Mouse (Mus musculus) stomach, postnatal 0 days (tissue): ENCODE measurements around the gene Btbd9. TPM values are rescaled to one million over a fixed set of nuclear protein-coding genes. Genes with fewer than 3 reads are reported as not detected.

Source experiments
- ATAC-seq: fragments of 200-750 bp; cut with Nextera tagmentation; 2 replicates; pipeline ENCODE4 v1.8.0; 2017; ENCODE audit not compliant: low FRiP score, low TSS enrichment
- DNase-seq: peaks from one replicate; pipeline ENCODE4 v3.0.0-alpha.2; 2016; ENCODE audit warnings: low spot score
- H3K27ac ChIP-seq: fragments of 300-500 bp; sonication (generic); replicated peaks from 2 replicates; pipeline ENCODE4 v1.5.1; 2014; ENCODE audit warnings: mild to moderate bottlenecking, control low read depth
- H3K27me3 ChIP-seq: fragments of 300-500 bp; sonication (generic); 2 replicates; pipeline ENCODE4 v1.6.1; 2014; ENCODE audit warnings: low read length; ENCODE audit not compliant: control insufficient read depth, insufficient read depth
- H3K36me3 ChIP-seq: fragments of 300-500 bp; sonication (generic); 2 replicates; pipeline ENCODE4 v1.6.1; 2014; ENCODE audit warnings: low read length, mixed read lengths; ENCODE audit not compliant: control insufficient read depth, insufficient read depth
- H3K4me1 ChIP-seq: fragments of 300-500 bp; sonication (generic); replicated peaks from 2 replicates; pipeline ENCODE4 v1.6.1; 2014; ENCODE audit warnings: antibody characterized with exemption; ENCODE audit not compliant: control insufficient read depth, insufficient read depth
- H3K4me2 ChIP-seq: fragments of 300-500 bp; sonication (generic); replicated peaks from 2 replicates; pipeline ENCODE4 v1.6.1; 2014; ENCODE audit warnings: low read depth, mild to moderate bottlenecking, control low read depth, moderate library complexity
- H3K4me3 ChIP-seq: fragments of 300-500 bp; sonication (generic); 2 replicates; pipeline ENCODE4 v1.5.1; 2014; ENCODE audit warnings: low read depth, low read length, control low read depth
- H3K9ac ChIP-seq: fragments of 300-500 bp; sonication (generic); 2 replicates; pipeline ENCODE4 v1.6.1; 2014; ENCODE audit warnings: mild to moderate bottlenecking, low read length, control low read depth, mixed read lengths
- H3K9me3 ChIP-seq: fragments of 300-500 bp; sonication (generic); 2 replicates; pipeline ENCODE4 v1.6.1; 2016; ENCODE audit warnings: low read length; ENCODE audit not compliant: control insufficient read depth
- CTCF ChIP-seq: IDR thresholded peaks from 2 replicates; pipeline ENCODE4 v1.5.1; 2016; ENCODE audit warnings: antibody characterized with exemption, low read depth, mild to moderate bottlenecking, moderate library complexity
- EP300 ChIP-seq: optimal IDR thresholded peaks from 2 replicates; pipeline ENCODE3; 2016; ENCODE audit warnings: antibody characterized with exemption
- WGBS: fragments of 180-500 bp; shearing (Covaris S2); extraction: QIAGEN DNeasy Blood & Tissue Kit; methylation state at CpG from one replicate; pipeline ENCODE4 v1.1.7; 2014; 5-methylcytosine and 5-hydroxymethylcytosine counted together
- polyA plus RNA-seq: library from polyadenylated mRNA; unstranded; fragments of >200 nt; fragmentation: Nextera tagmentation; extraction: Ambion mirVana; gene quantifications from 2 replicates; pipeline ENCODE4 v1.2.1, GENCODE M21; 2015

Gene Btbd9
- polyA plus RNA-seq, 1 experiment from 2014 or later = 34.6 TPM

DNA sequence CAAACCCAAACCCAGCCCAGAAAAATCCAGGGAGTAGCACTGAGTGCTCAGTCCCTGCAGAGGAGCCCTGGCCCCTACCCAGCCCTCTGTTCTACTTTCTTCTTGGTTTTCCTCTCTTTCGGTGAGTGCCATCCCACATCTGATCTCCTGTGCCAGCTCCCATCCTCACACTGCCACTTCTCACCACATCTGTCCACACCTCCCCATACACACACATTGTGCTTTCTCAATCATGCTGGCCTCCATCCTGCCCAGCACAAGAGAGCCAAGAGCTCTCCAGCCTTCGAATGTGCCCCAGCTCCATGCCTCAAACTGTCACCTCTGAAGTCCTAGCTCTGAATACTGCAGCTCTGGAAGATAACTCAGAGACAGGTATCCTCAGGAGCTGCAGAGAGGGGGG, 271.5 kb downstream of the Btbd9 start:
- H3K27me3 ChIP-seq = no peaks in the 10 kb centered on the region
- 70% methylated on average over 2 of the region's 2 CpGs for WGBS
- H3K27ac ChIP-seq = no peak overlapping the region
- ATAC-seq = no peak
- no peaks in the 10 kb centered on the region for H3K36me3 ChIP-seq
- TF ChIP-seq CTCF (no peak), EP300 (no peak)
- no peaks in the 10 kb centered on the region for H3K9me3 ChIP-seq
- H3K4me1 ChIP-seq = no peaks in the 10 kb centered on the region
- DNase-seq = no peak
- no peak overlapping the region for H3K4me3 ChIP-seq
- H3K4me2 ChIP-seq = no peak overlapping the region
- H3K9ac ChIP-seq = no peak overlapping the region

DNA sequence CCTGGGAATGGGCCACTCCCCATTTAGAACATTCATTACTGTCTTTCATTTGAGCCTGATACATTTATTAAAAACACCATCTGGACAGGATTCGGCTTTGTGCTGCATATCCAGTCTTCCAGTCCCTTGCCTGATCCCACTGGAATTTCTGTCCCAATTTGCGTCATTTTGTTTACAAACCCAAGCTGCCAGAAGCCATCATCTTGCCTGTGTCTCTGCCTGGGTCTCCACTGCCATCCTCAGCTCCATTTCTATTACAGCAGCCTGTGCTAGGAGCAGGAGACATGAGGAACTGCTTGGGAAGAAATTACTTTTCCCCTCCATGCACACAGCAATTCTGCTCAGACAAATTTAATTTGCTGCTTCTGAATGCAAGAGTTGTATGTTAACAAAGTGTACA, 274.9 kb downstream of the Btbd9 start:
- Histone ChIP-seq H3K4me1 (no peaks in the 10 kb centered on the region), H3K9ac (no peak overlapping the region), H3K4me3 (no peak overlapping the region), H3K27me3 (no peaks in the 10 kb centered on the region), H3K4me2 (no peak overlapping the region), H3K9me3 (no peaks in the 10 kb centered on the region), H3K27ac (no peak overlapping the region), H3K36me3 (no peaks in the 10 kb centered on the region)
- ATAC-seq (no peak), DNase-seq (no peak)
- 41% methylated on average over 2 of the region's 2 CpGs for WGBS
- peak; percentile 54 for TF ChIP-seq CTCF
- no peak for TF ChIP-seq EP300

DNA sequence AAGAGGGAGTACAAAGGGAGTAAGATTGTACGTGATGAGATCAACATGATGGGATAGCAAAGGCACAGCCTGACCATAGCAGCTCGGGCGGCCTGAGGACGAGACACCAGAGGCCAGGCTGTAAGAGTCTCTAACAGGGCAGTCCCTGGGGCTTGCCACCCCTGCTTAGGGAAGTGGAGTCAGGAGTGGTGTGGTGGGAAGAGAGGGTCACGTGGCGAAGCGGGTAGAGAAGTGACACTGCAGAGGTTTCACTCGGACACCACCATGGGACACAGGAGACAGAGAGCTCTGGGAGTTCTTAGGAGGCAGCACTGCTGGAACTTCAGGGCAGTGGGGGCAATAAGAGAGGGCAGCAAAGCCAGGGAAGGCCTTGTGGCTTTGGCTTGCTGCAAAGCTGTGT, 278.9 kb downstream of the Btbd9 start:
- no peak overlapping the region for H3K4me3 ChIP-seq
- WGBS = 96% methylated on average over 8 of the region's 8 CpGs
- TF ChIP-seq CTCF (no peak), EP300 (no peak)

DNA sequence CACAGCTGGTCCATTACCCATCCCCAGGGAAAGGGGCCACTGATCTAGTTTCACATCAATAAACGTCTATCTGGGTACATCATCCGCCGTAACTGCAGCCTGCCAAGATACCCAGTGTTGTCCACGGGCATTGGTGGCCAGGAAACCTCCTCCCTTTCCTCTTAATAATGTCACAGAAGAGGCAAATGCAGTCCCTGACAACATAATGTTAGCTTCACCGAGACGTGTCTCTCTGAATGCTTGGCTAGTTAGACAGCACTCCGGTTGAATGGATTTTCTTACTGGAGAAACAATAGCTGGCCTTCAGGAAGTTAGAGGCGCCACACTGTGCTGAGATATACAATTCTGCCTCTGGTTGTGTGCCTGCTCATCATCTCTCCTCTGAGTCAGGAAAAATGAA, 280.2 kb downstream of the Btbd9 start:
- Histone ChIP-seq H3K27me3 (no peaks in the 10 kb centered on the region), H3K9ac (no peak overlapping the region), H3K4me3 (no peak overlapping the region), H3K9me3 (no peaks in the 10 kb centered on the region), H3K4me2 (no peak overlapping the region), H3K4me1 (no peaks in the 10 kb centered on the region), H3K27ac (no peak overlapping the region), H3K36me3 (no peaks in the 10 kb centered on the region)
- WGBS = 78% methylated on average over 8 of the region's 8 CpGs
- ATAC-seq = no peak
- no peak for TF ChIP-seq CTCF
- TF ChIP-seq EP300 = no peak
- no peak for DNase-seq

More for the DNA sequence above, 278.9 kb downstream of the Btbd9 start:
- Histone ChIP-seq H3K9ac (no peak overlapping the region), H3K4me2 (no peak overlapping the region), H3K27me3 (no peaks in the 10 kb centered on the region), H3K9me3 (no peaks in the 10 kb centered on the region), H3K36me3 (no peaks in the 10 kb centered on the region), H3K27ac (no peak overlapping the region), H3K4me1 (no peaks in the 10 kb centered on the region)
- ATAC-seq (no peak), DNase-seq (no peak)

DNA sequence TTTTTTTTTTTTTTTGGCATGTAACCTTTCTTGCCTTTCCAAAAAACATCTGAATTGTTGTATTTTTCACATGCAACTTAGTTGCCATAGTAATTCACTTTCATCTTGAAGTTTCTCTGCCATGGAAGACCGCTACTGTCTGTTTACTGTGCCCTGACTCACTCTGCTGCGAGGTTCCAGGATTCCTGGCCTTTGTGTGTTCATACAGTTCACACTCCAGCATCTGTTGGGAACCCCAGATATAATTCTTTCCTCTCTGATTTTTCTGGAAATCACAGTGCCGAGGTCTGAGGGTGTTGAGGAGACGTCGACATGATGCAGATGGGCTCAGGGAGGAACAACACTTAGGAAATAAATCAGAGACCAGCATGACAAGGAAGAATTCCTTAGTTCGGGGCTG, 283.6 kb downstream of the Btbd9 start:
- TF ChIP-seq EP300 (no peak), CTCF (no peak)

DNA sequence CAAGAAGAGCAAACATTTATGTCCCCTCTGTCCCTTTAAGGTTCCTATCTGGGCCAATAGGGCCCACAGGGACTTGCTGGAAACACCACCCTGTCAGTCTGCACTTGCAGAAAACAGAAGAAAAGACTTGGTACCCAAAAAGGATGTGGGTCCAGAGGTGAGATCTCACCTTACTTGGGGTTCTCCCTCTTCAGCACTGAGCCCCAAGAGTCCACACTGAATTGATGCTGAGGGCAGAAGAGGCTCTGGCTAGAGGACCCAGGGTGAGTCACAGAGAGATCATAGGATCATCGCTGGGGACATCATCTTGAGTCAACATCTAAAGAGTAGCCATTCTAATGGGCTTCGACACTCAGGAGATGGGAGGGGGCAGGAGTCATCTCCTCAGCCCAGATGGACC, 290.6 kb downstream of the Btbd9 start:
- TF ChIP-seq EP300 (no peak), CTCF (no peak)
- H3K9me3 ChIP-seq = no peaks in the 10 kb centered on the region
- DNase-seq (no peak), ATAC-seq (no peak)
- no peaks in the 10 kb centered on the region for H3K27me3 ChIP-seq
- WGBS = 94% methylated on average over 2 of the region's 2 CpGs
- no peak overlapping the region for H3K9ac ChIP-seq
- H3K4me2 ChIP-seq = no peak overlapping the region
- H3K4me3 ChIP-seq = no peak overlapping the region
- H3K27ac ChIP-seq = no peak overlapping the region
- no peaks in the 10 kb centered on the region for H3K4me1 ChIP-seq
- no peaks in the 10 kb centered on the region for H3K36me3 ChIP-seq

More for the DNA sequence above, 283.6 kb downstream of the Btbd9 start:
- ATAC-seq = no peak
- Histone ChIP-seq H3K4me3 (no peak overlapping the region), H3K9ac (no peak overlapping the region), H3K4me2 (no peak overlapping the region), H3K36me3 (no peaks in the 10 kb centered on the region), H3K4me1 (no peaks in the 10 kb centered on the region), H3K27ac (no peak overlapping the region), H3K9me3 (no peaks in the 10 kb centered on the region), H3K27me3 (no peaks in the 10 kb centered on the region)
- no peak for DNase-seq
- WGBS = 49% methylated on average over 6 of the region's 6 CpGs
